8 mouse cellular contexts compared by ENCODE assay signal in genomic region chr11:84724080-84724479, GRCm38 (mm10).
DNase-seq lines count a peak whose midpoint lies in the region; ATAC-seq and TF ChIP-seq lines count a peak whose summit lies in the region.

No protein-coding gene starts in this region.

- intact Hi-C loops in left cerebral cortex, postnatal 4 days (cut with DNase I) = loop anchor here (5.0 kb wide), 1 partner anchor 68 kb away; no protein-coding TSS in a partner anchor

- WGBS in lung, postnatal 0 days = 4% methylated on average over 18 of the region's 18 CpGs
- 5% methylated on average over 18 of the region's 18 CpGs for WGBS in cerebellum, adult 2 months
- WGBS in neural tube, embryonic 14.5 days = 4% methylated on average over 18 of the region's 18 CpGs

- no peak for TF ChIP-seq EP300 in lung, postnatal 0 days (IDR thresholded peaks at IDR 0.05)

- no peak overlapping the region for H3K27ac ChIP-seq in lung, postnatal 0 days (ENCODE audit: low read length)
- no peak overlapping the region for H3K27ac ChIP-seq in cerebellum, adult 2 months (ENCODE audit: insufficient read depth, low read length)
- H3K27ac ChIP-seq in neural tube, embryonic 14.5 days (ENCODE audit: low read depth, low read length) = 0 out of 2 replicates have a peak overlapping the region, but pooled peaks have one; percentile 44

- DNase-seq in lung, postnatal 0 days (ENCODE audit: low spot score) = peak; percentile 36
- DNase-seq in lung, postnatal 14 days = no peak
- peak; percentile 74 to 75 for DNase-seq in cerebellum, adult 2 months
- peak; percentile 82 for DNase-seq in left cerebral cortex, postnatal 4 days
- DNase-seq in thymus, postnatal 0 days (ENCODE audit: low spot score) = no peak

- H3K9me3 ChIP-seq in lung, postnatal 0 days (ENCODE audit: low read length) = no peaks in the 10 kb centered on the region
- H3K9me3 ChIP-seq in neural tube, embryonic 14.5 days (ENCODE audit: control insufficient read depth, low read length) = no peaks in the 10 kb centered on the region

- no peak for TF ChIP-seq POLR2A in cerebellum, adult 2 months (IDR thresholded peaks at IDR 0.05; ENCODE audit: borderline replicate concordance, insufficient read depth, low read length)

- TF ChIP-seq CTCF in lung, postnatal 0 days (IDR thresholded peaks at IDR 0.05) = 0 out of 2 replicates have a peak, but pooled peaks have one; percentile 9
- peak; percentile 60 for TF ChIP-seq CTCF in cerebellum, adult 2 months (IDR thresholded peaks at IDR 0.05; ENCODE audit: borderline replicate concordance, insufficient read depth, low read depth, low read length)

- no peaks in the 10 kb centered on the region for H3K36me3 ChIP-seq in lung, postnatal 0 days (ENCODE audit: insufficient read depth, low read length)
- no peaks in the 10 kb centered on the region for H3K36me3 ChIP-seq in neural tube, embryonic 14.5 days (ENCODE audit: control insufficient read depth, insufficient read depth, low read length)

- ATAC-seq in lung, postnatal 0 days = no peak
- peak; percentile 67; the same call in 1 of the 2 replicates for ATAC-seq in frontal cortex, adult (ENCODE audit: low TSS enrichment)
- 0 out of 2 replicates have a peak, but pooled peaks have one; percentile 37 for ATAC-seq in neural tube, embryonic 14.5 days (ENCODE audit: low read depth)
- ATAC-seq in activated CD4-positive, CD25-positive, alpha-beta regulatory T cell, adult 4 months = no peak

- no peak overlapping the region for H3K4me3 ChIP-seq in lung, postnatal 0 days (ENCODE audit: low read depth, low read length)
- no peak overlapping the region for H3K4me3 ChIP-seq in cerebellum, adult 2 months (replicated peaks; ENCODE audit: insufficient read depth, low read depth, low read length)
- no peak overlapping the region for H3K4me3 ChIP-seq in neural tube, embryonic 14.5 days (ENCODE audit: low read depth, low read length)

- H3K4me2 ChIP-seq in lung, postnatal 0 days (replicated peaks; ENCODE audit: low read depth, low read length) = no peak overlapping the region
- no peak overlapping the region for H3K4me2 ChIP-seq in neural tube, embryonic 14.5 days (ENCODE audit: low read depth, low read length)

- H3K27me3 ChIP-seq in lung, postnatal 0 days (replicated peaks; ENCODE audit: insufficient read depth, low read length) = no peaks in the 10 kb centered on the region
- no peaks in the 10 kb centered on the region for H3K27me3 ChIP-seq in cerebellum, adult 2 months (ENCODE audit: control insufficient read depth, insufficient read depth, low read length)
- no peaks in the 10 kb centered on the region for H3K27me3 ChIP-seq in neural tube, embryonic 14.5 days (ENCODE audit: control insufficient read depth, insufficient read depth, low read length)

- H3K4me1 ChIP-seq in lung, postnatal 0 days (ENCODE audit: insufficient read depth, low read depth, low read length) = no peaks in the 10 kb centered on the region
- H3K4me1 ChIP-seq in cerebellum, adult 2 months (ENCODE audit: control insufficient read depth, insufficient read depth, low read length) = peaks cover 3% of the 10 kb centered on the region; the same call in 1 of the 2 replicates
- peaks cover 17% of the 10 kb centered on the region for H3K4me1 ChIP-seq in neural tube, embryonic 14.5 days (ENCODE audit: control insufficient read depth, insufficient read depth, low read length)

- no peak overlapping the region for H3K9ac ChIP-seq in lung, postnatal 0 days (replicated peaks; ENCODE audit: low read depth)
- H3K9ac ChIP-seq in neural tube, embryonic 14.5 days (replicated peaks; ENCODE audit: low read depth, low read length) = no peak overlapping the region

Comparison
In these comparisons a context has a peak if more than half of its experiments do, and no peak if none do; other contexts are left out.
1. DNase-seq: peak in lung, postnatal 0 days (single experiment), cerebellum, adult 2 months (2 of 2) and left cerebral cortex, postnatal 4 days (single experiment); none in lung, postnatal 14 days (single experiment) and thymus, postnatal 0 days (single experiment).
2. ATAC-seq: peak in frontal cortex, adult (single experiment) and neural tube, embryonic 14.5 days (single experiment); none in lung, postnatal 0 days (single experiment) and activated CD4-positive, CD25-positive, alpha-beta regulatory T cell, adult 4 months (single experiment).